Mouse (Mus musculus): ENCODE data around the gene Cdadc1. TPM values are rescaled to one million over a fixed set of nuclear protein-coding genes. Genes with fewer than 3 reads are reported as not detected.

Cdadc1 gene
- total and polyA plus RNA-seq, 2 experiments: 11.9 to 31.3 TPM

- Histone ChIP-seq H3K4me3 (ENCODE audit: insufficient read depth, low read depth, low read length) (no peak overlapping the region), H3K27ac (replicated peaks; ENCODE audit: insufficient read depth, low read depth, low read length) (no peak overlapping the region), H3K36me3 (ENCODE audit: control insufficient read depth, insufficient read depth, low read length) (no peaks in the 10 kb centered on the region), H3K9ac (ENCODE audit: low read depth, low read length) (no peak overlapping the region), H3K79me2 (ENCODE audit: control insufficient read depth, insufficient read depth, low read length) (no peaks in the 10 kb centered on the region), H3K4me1 (ENCODE audit: control insufficient read depth, insufficient read depth, low read length) (peaks cover 22% of the 10 kb centered on the region), H3K27me3 (ENCODE audit: control insufficient read depth, insufficient read depth, low read length) (no peaks in the 10 kb centered on the region)
- WGBS: 85% methylated on average over 5 of the region's 5 CpGs
- no peak for TF ChIP-seq CTCF (IDR thresholded peaks at IDR 0.05; ENCODE audit: low read depth, low read length)
- TF ChIP-seq POLR2A (IDR thresholded peaks at IDR 0.05; ENCODE audit: extremely low read depth, insufficient read depth, low read length): no peak
- no peak for DNase-seq (ENCODE audit: extremely low read depth, low read depth, low spot score)
Observed at GRCm38 (mm10) chr14:59554025-59554424, 43.7 kb downstream of the Cdadc1 start.

GRCm38 (mm10) chr14:59551956-59552355 lies 45.8 kb downstream of the Cdadc1 start:
- H3K9ac ChIP-seq (ENCODE audit: low read depth, low read length): no peak overlapping the region
- H3K27ac ChIP-seq (replicated peaks; ENCODE audit: insufficient read depth, low read depth, low read length): no peak overlapping the region
- H3K36me3 ChIP-seq (ENCODE audit: control insufficient read depth, insufficient read depth, low read length): no peaks in the 10 kb centered on the region
- H3K4me1 ChIP-seq (ENCODE audit: control insufficient read depth, insufficient read depth, low read length): peaks cover 29% of the 10 kb centered on the region
- no peaks in the 10 kb centered on the region for H3K79me2 ChIP-seq (ENCODE audit: control insufficient read depth, insufficient read depth, low read length)
- DNase-seq (ENCODE audit: extremely low read depth, low read depth, low spot score): peak; percentile 40
- H3K4me3 ChIP-seq (ENCODE audit: insufficient read depth, low read depth, low read length): no peak overlapping the region
- no peaks in the 10 kb centered on the region for H3K27me3 ChIP-seq (ENCODE audit: control insufficient read depth, insufficient read depth, low read length)
- no peak for TF ChIP-seq POLR2A (IDR thresholded peaks at IDR 0.05; ENCODE audit: extremely low read depth, insufficient read depth, low read length)
- no peak for TF ChIP-seq CTCF (IDR thresholded peaks at IDR 0.05; ENCODE audit: low read depth, low read length)
- 31% methylated on average over 8 of the region's 8 CpGs for WGBS

GRCm38 (mm10) chr14:59550841-59551240 lies 46.9 kb downstream of the Cdadc1 start:
- TF ChIP-seq POLR2A (IDR thresholded peaks at IDR 0.05; ENCODE audit: extremely low read depth, insufficient read depth, low read length) (no peak), CTCF (IDR thresholded peaks at IDR 0.05; ENCODE audit: low read depth, low read length) (no peak)
- H3K9ac ChIP-seq (ENCODE audit: low read depth, low read length): no peak overlapping the region
- H3K4me3 ChIP-seq (ENCODE audit: insufficient read depth, low read depth, low read length): no peak overlapping the region
- no peak overlapping the region for H3K27ac ChIP-seq (replicated peaks; ENCODE audit: insufficient read depth, low read depth, low read length)
- H3K36me3 ChIP-seq (ENCODE audit: control insufficient read depth, insufficient read depth, low read length): no peaks in the 10 kb centered on the region
- peaks cover 26% of the 10 kb centered on the region for H3K4me1 ChIP-seq (ENCODE audit: control insufficient read depth, insufficient read depth, low read length)
- H3K79me2 ChIP-seq (ENCODE audit: control insufficient read depth, insufficient read depth, low read length): no peaks in the 10 kb centered on the region; the same call in 1 of the 2 replicates
- DNase-seq (ENCODE audit: extremely low read depth, low read depth, low spot score): peak; percentile 66
- H3K27me3 ChIP-seq (ENCODE audit: control insufficient read depth, insufficient read depth, low read length): no peaks in the 10 kb centered on the region
- 9% methylated on average over 2 of the region's 2 CpGs for WGBS

GRCm38 (mm10) chr14:59549106-59549505 lies 48.7 kb downstream of the Cdadc1 start:
- Histone ChIP-seq H3K4me3 (ENCODE audit: insufficient read depth, low read depth, low read length) (no peak overlapping the region), H3K79me2 (ENCODE audit: control insufficient read depth, insufficient read depth, low read length) (no peaks in the 10 kb centered on the region; the same call in 1 of the 2 replicates), H3K27ac (replicated peaks; ENCODE audit: insufficient read depth, low read depth, low read length) (no peak overlapping the region), H3K27me3 (ENCODE audit: control insufficient read depth, insufficient read depth, low read length) (no peaks in the 10 kb centered on the region), H3K4me1 (ENCODE audit: control insufficient read depth, insufficient read depth, low read length) (peaks cover 26% of the 10 kb centered on the region), H3K36me3 (ENCODE audit: control insufficient read depth, insufficient read depth, low read length) (no peaks in the 10 kb centered on the region), H3K9ac (ENCODE audit: low read depth, low read length) (no peak overlapping the region)
- DNase-seq (ENCODE audit: extremely low read depth, low read depth, low spot score): no peak
- TF ChIP-seq CTCF (IDR thresholded peaks at IDR 0.05; ENCODE audit: low read depth, low read length) (no peak), POLR2A (IDR thresholded peaks at IDR 0.05; ENCODE audit: extremely low read depth, insufficient read depth, low read length) (no peak)
- 34% methylated on average over 6 of the region's 6 CpGs for WGBS

GRCm38 (mm10) chr14:59548532-59548931 lies 49.2 kb downstream of the Cdadc1 start:
- Histone ChIP-seq H3K79me2 (ENCODE audit: control insufficient read depth, insufficient read depth, low read length) (no peaks in the 10 kb centered on the region; the same call in 1 of the 2 replicates), H3K27ac (replicated peaks; ENCODE audit: insufficient read depth, low read depth, low read length) (no peak overlapping the region), H3K4me1 (ENCODE audit: control insufficient read depth, insufficient read depth, low read length) (peaks cover 26% of the 10 kb centered on the region), H3K4me3 (ENCODE audit: insufficient read depth, low read depth, low read length) (no peak overlapping the region), H3K9ac (ENCODE audit: low read depth, low read length) (no peak overlapping the region), H3K27me3 (ENCODE audit: control insufficient read depth, insufficient read depth, low read length) (no peaks in the 10 kb centered on the region), H3K36me3 (ENCODE audit: control insufficient read depth, insufficient read depth, low read length) (no peaks in the 10 kb centered on the region)
- DNase-seq (ENCODE audit: extremely low read depth, low read depth, low spot score): no peak
- WGBS: 28% methylated on average over 2 of the region's 2 CpGs
- TF ChIP-seq POLR2A (IDR thresholded peaks at IDR 0.05; ENCODE audit: extremely low read depth, insufficient read depth, low read length): no peak

GRCm38 (mm10) chr14:59547530-59547929 lies 50.2 kb downstream of the Cdadc1 start:
- H3K4me1 ChIP-seq (ENCODE audit: control insufficient read depth, insufficient read depth, low read length): peaks cover 25% of the 10 kb centered on the region
- H3K4me3 ChIP-seq (ENCODE audit: insufficient read depth, low read depth, low read length): no peak overlapping the region
- 33% methylated on average over 5 of the region's 5 CpGs for WGBS
- H3K79me2 ChIP-seq (ENCODE audit: control insufficient read depth, insufficient read depth, low read length): no peaks in the 10 kb centered on the region; the same call in 1 of the 2 replicates
- no peak for TF ChIP-seq CTCF (IDR thresholded peaks at IDR 0.05; ENCODE audit: low read depth, low read length)
- no peak for TF ChIP-seq POLR2A (IDR thresholded peaks at IDR 0.05; ENCODE audit: extremely low read depth, insufficient read depth, low read length)
- no peaks in the 10 kb centered on the region for H3K36me3 ChIP-seq (ENCODE audit: control insufficient read depth, insufficient read depth, low read length)
- no peak overlapping the region for H3K27ac ChIP-seq (replicated peaks; ENCODE audit: insufficient read depth, low read depth, low read length)
- peak; percentile 95 for DNase-seq (ENCODE audit: extremely low read depth, low read depth, low spot score)
- no peak overlapping the region for H3K9ac ChIP-seq (ENCODE audit: low read depth, low read length)
- no peaks in the 10 kb centered on the region for H3K27me3 ChIP-seq (ENCODE audit: control insufficient read depth, insufficient read depth, low read length)
